Mouse (Mus musculus): ENCODE results near the gene S1pr3. TPM values are rescaled to one million over a fixed set of nuclear protein-coding genes. Genes with fewer than 3 reads are reported as not detected.
A peak's percentile ranks its signal among the peaks of the same experiment; 100 is the strongest.

Gene S1pr3
- polyA plus RNA-seq (2012; rRNA removed): 6.2 and 6.3 TPM in 2 replicates

DNA sequence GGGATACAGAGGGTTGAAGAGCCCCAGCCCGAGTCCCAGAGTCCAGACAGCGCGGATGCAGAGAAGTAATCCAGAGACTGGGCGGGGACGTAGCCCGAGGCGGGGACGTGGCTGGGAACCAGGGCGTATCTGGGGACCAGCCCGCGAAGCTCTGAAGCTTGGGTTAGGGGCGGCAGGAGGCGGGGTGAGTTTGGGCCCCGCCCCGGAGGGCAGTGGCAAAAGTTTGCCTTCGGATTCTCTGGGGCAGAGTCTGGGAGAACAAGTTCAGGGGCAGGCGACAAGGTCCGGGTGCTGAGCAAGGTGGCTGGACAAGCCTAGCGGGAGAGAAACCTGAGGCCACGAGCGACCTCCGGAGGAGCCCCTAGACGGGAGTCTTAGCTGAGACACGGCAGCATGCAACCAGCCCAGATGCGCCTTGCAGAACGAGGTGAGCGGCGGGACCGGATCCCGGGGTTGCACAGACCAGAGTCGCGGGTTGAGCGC is at the start of gene S1pr3:
Gene S1pr3, plus strand, starts transcription at position 121 of the 483 bp plus-strand sequence.
- no peak for DNase-seq (ENCODE audit: extremely low spot score in 1 of 2, low spot score in 1 of 2)

DNA sequence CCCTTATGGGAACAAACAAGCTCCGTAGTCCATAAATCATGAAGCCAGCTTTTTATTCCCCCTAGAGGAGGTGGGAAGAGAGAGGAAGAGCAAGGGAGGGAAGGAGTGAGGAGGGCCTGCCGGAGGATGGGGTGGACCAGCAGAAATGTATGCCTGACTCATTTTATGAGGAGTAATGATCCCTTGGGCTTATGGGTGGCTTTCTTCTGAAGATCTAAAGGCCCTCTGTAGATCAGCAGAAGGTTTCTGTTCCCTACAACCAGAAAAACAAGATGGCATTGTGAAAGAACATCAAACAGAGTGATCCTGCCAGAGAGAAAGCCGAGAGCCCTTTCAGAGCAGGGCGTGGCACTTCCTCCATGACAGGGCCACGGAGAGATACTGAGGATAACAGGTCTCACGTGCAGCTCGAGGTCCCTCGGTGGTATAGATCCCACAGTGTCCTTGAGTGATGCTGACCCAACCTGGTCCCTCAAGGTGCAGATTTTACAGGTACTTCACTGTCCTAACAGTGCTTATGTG is 47.9 kb upstream of the S1pr3 start:
- DNase-seq (ENCODE audit: extremely low spot score in 1 of 2, low spot score in 1 of 2): no peak

DNA sequence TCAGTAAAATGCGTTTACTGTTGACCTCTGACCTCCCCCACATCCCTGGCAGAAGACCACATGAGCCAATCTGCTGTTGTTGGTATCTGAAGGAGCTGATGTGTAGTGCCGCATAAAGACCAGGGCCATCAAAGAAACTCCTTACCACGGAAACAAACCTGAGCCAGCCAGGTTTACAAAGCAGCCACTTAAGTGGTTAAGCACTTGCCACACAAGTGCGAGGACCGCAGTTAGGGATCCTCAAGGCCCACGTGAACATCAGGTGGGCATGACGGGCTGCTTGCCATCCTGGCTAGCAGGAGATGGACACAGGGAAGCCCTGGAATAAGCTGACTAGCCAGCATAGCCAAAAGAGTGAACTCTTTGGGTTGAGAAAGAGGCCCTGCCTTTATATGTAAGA is 45.0 kb upstream of the S1pr3 start:
- DNase-seq (ENCODE audit: extremely low spot score in 1 of 2, low spot score in 1 of 2): no peak

DNA sequence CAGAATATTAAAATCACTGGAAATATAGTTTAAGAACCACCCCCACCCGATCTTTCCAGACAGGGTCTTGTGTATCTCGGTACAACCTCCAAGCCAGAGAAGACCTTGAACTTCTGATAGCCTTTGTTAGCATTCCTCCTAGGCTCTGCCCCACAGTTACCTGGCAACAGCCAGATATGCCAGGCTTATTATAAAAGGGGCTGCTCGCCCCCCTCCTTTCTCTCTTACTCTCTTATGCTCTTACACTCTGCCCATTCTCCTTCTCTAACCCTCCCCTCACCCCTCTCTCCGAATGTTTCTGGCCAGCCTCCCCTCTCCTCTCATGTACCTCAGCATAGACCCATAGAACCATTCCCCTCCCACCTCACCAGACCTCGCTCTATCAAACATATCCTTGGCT is 44.5 kb upstream of the S1pr3 start:
- DNase-seq (ENCODE audit: extremely low spot score in 1 of 2, low spot score in 1 of 2): no peak

DNA sequence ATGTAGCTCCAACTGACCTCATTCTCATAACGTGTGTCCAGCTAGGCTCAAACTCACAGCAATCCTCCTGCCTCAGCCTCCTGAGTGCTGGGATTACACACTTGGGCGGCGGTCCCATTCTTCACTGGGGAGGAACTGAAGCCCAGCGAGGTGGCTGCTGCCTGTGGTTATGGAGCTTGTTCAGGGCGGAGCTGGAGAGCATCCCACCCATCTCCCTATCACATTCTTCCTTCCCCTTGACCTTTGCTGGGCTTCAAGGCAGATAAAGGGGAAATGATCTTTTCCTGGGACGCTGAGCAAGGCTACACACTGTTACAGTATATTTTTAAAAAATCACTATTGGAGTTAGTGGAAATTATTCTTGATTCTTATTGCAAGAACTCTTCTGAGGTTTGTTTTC is 43.2 kb upstream of the S1pr3 start:
- DNase-seq (ENCODE audit: extremely low spot score in 1 of 2, low spot score in 1 of 2): no peak

DNA sequence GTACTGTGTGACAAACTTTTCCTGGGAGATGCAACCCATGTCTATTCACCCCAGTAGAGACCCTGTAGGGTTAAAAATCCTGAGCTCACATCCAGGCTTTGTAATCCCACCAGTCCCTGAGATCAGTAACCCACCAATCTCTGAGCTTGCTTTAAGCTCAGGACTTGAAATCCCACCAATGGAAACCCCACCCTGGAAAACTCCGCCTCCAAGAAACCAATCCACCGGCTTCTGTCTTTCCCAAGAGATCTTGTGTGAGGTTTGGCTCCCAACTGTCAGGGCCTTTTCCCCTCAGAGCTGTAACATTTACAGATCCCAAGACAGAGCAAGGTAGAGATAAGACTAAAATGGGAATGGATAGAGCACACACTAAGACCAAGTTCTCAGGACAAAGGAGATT is 40.1 kb upstream of the S1pr3 start:
- DNase-seq (ENCODE audit: extremely low spot score in 1 of 2, low spot score in 1 of 2): no peak

DNA sequence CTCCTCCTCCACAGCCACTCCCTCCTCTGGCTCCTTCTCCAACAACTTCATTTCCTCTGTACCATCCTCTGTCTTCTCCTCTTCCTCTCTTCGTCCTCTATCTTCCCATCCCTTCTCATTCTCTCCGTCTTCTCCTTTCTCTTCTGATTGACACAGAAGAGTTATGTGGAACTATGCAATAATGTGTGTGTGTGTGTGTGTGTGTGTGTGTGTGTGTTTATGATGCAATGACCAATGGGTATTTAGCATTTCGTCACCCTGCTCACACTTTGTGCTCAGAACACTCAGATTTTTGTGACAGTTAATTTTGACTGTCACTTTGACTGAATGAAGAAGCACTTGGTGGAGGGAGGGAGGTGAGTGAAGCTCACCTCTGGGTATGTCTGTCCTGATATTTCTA is 39.1 kb upstream of the S1pr3 start:
- no peak for DNase-seq (ENCODE audit: extremely low spot score in 1 of 2, low spot score in 1 of 2)

DNA sequence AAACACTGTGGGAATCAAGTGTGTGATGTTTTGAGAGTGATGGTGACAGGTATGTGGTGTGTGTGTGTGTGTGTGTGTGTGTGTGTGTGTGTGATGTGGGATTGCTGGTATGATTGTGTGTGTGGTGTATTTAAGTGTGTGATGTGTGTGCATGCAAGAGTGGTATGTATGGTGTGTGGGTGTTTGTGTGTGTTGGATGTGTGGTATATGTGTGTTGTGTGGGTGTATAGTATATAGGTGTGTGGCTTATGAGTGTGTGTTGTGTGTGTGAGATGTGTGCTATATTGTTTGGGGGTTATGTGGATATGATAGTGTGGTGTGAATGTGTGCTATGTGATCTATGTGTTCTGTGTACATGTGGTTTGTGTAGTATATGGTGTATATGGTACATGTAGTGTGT is 35.4 kb upstream of the S1pr3 start:
- no peak for DNase-seq (ENCODE audit: extremely low spot score in 1 of 2, low spot score in 1 of 2)

DNA sequence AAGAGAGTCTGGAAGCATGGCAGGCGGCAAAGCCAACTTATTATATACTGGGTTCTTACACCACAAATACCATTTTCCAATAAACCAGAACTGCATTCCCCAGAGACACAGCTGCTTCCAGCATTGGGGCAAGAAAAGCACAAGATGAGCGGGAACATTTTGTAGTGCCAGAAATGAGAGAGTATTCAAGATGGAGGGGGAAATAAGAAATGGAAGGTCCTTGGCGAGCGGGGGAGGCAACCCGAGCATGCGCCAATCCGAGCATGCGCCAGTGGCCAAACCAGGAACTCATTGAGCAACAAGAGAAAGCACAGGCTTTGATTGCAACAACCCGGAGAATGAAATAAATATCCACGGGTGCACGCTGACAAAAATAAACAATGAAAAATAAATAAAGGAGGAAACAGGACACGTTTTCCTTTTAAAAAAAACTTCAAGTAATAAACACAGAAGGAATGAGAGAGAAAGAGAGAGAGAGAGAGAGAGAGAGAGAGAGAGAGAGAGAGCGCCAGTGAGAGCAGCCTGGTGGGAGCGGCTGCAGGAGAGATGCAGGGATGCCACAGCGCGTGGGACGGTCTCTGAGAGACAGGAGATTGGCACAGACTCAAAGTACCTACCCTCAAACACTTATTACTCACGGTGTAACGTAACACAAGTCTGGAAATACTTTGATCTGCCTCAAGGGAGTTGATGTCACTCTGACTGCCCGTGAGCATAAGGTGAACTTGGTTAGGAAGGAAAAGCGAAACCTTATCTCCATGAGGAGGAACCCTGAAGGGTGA is 34.2 kb upstream of the S1pr3 start:
- DNase-seq (ENCODE audit: extremely low spot score in 1 of 2, low spot score in 1 of 2): peak in 1 of 2 experiments; percentile 40

DNA sequence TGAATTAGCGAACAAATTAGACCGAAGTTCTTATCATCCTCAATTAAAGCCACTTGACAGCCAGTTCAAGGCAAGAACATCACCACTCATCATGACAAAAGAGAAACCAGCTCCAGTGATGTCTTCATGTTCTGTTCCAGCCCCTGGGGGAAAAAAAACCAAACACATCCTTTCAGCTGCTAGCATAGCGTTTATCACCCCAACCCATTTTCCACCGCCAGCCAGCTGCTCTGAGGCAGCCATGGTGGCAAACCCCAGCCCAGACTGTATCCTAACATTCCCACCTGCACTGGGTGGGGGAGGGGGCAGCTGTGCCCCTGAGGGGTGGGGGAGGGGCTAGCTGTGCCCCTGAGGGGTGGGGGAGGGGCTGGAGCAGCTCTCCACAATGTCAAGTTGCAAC is 30.3 kb upstream of the S1pr3 start:
- no peak for DNase-seq (ENCODE audit: extremely low spot score in 1 of 2, low spot score in 1 of 2)

DNA sequence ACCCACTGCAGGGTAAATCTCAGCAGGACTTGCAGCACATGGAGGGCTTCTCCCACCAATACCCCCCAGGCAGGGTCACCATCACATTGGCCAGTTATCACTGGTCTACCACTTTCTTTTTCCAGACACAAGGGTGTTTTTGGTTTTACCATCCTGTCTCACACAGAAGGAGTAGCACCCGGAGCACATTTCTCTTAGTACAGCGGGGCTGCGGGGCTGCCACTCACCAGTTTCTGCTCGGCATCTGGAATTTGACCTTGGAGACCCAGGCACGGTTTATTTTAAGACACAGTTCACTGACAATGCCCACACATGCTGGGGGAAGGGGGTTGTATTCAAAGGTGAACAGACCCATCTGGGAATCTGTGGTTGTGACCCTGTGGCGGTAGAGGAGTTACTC is 28.8 kb upstream of the S1pr3 start:
- DNase-seq (ENCODE audit: extremely low spot score in 1 of 2, low spot score in 1 of 2): no peak

DNA sequence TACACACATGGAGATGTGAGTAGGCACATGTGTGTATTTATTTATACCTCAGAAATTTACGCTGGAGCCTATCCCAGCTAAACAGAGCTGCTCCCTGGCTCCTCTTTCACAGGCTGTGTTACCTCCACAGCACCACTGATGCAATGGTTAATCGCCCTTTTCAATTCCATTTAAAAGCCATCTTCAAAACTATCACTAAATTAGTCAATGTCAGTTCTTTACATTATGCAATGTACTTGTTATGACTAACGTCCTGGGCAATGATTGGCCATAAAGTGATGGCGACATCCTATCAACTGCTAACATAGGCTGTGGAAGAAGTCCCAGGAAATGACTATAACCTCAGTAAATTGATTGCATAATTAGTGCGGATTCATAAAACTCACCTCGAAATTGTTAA is 26.9 kb upstream of the S1pr3 start:
- DNase-seq (ENCODE audit: extremely low spot score in 1 of 2, low spot score in 1 of 2): no peak

DNA sequence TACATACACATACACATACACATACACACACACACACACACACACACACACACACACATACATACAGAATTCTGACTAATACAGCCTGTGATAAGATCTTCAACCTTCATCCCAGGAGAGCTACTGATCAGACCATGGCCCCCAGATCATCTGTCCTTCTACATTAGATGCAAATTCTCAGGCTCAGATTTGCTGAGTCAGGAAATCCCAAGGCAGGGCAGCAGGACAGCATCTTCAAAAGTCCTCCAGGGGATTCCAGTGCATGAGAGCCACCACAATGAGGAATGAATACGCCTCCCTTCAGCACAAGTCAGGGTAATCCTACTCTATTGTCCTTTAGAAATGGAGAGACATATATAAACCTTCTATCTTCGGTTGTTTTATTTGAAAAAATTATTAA is 23.5 kb upstream of the S1pr3 start:
- no peak for DNase-seq (ENCODE audit: extremely low spot score in 1 of 2, low spot score in 1 of 2)

DNA sequence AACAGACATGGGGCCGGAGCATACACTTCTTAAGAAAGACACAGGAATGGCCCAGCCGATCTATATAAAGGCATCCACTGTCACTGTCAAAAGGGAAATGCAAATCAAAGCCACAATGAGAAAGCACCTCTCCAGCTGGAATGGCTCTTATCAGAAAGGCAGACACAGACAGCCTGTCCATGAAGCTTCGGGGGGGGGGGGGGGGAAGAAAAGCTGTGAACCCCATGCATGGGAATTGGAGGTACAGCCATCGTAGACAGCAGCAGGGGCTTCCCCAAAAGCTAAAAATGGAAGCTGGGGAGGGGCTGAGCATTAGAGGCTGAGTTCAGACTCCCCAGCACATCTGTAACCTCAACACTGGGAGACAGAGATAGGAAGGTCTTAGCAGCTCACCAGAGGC is 20.5 kb upstream of the S1pr3 start:
- no peak for DNase-seq (ENCODE audit: extremely low spot score in 1 of 2, low spot score in 1 of 2)

DNA sequence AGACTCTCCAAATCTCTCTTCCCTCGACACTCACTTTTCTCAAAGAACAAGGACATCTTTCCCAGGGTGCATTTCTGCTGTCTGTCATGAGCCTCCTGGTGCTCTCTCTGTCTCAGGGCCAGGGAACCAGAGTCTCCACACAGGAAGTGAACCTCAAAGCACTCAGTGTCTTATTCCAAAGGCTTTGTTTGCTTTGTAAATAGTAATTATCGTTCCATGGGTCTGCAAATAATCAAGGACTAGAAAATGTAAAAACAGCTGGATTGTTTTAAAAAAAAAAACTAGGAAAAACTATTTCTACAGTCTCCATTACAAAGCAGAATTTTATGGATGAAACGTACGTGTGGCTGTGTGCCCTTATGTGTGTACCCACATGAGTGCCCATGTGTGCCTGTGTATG is 18.0 kb upstream of the S1pr3 start:
- DNase-seq (ENCODE audit: extremely low spot score in 1 of 2, low spot score in 1 of 2): no peak

DNA sequence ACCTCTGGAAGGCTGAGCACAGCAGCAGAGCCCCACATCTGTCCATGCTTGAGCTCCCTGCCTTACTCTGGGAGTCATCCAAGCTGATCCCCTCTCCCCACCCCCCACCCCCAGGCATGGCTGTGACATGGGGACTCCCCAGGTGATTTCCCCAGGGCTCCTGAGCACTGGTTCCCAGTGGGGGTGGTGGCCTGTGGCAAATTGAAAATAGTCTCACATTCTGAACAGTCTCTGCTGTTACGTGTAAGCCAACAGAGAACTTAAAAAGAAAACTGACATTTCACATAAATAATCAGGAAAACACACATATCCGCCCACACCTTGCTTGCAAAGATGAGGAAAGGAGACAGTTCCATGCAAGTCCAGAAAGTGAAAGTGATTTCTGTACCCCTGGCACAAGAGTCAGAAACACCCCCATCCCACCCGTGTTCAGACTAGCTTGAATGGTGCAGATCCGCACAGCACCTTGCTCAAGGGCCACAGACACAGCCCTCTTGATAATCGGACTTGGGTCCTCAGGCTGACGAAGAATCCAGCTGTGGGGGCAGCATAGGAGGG is 17.0 kb upstream of the S1pr3 start:
- DNase-seq (ENCODE audit: extremely low spot score in 1 of 2, low spot score in 1 of 2): no peak

DNA sequence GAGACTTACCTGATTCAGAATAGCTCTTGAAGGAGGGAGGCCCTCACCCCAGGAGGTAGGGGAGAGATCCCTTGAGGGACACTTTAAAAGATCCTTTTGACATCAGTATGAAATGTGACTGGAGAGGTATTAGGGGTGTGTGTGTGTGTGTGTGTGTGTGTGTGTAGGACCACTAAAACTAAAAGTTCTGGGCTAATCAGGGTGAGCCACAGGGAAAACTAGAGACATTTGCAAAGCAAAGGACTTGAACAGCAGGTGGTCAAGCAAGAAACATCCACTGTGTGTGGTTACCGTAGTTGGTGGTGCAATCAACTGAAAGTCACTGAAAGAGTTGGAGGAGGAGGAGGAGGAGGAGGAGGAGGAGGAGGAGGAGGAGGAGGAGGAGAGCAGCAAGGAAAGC is 16.2 kb upstream of the S1pr3 start:
- DNase-seq (ENCODE audit: extremely low spot score in 1 of 2, low spot score in 1 of 2): no peak

DNA sequence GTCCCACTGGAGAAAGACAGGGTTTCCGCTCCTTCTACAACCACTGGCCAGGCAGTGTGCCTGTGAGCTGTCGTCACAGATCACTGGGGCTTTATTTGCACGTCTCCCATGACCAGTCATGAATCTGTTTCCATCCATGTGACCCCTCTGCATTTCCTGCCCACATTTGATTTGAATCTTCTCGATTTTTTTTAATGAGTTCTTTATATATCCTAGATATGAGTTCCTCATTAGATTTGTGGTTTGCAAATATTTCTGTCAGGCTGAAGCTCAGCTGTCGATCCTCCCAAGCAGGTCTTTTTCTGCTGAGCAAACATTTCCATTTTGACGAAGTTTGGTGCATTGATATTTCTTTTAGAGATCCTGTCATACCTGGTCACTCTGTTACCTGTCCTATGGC is 10.6 kb upstream of the S1pr3 start:
- DNase-seq (ENCODE audit: extremely low spot score in 1 of 2, low spot score in 1 of 2): no peak

DNA sequence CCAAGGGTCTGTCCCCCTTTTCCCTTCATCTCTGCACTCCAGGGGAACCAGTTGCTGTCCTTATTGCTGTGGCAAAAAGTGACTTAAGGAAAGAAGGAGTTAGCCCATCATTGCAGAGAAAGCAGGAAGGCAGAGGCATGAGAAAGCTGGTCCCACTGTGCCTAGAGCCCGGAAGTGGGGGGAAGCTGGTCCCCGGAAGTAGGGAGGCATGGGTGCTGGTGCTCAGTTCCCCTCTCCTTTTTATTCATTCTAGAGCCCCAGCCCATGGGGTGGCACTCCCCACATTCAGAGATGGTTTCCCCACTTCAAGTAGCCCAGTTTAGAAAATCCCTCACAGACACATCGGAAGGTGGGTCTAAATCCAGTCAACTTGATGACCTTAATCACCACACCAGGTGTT is 8.9 kb upstream of the S1pr3 start:
- no peak for DNase-seq (ENCODE audit: extremely low spot score in 1 of 2, low spot score in 1 of 2)

DNA sequence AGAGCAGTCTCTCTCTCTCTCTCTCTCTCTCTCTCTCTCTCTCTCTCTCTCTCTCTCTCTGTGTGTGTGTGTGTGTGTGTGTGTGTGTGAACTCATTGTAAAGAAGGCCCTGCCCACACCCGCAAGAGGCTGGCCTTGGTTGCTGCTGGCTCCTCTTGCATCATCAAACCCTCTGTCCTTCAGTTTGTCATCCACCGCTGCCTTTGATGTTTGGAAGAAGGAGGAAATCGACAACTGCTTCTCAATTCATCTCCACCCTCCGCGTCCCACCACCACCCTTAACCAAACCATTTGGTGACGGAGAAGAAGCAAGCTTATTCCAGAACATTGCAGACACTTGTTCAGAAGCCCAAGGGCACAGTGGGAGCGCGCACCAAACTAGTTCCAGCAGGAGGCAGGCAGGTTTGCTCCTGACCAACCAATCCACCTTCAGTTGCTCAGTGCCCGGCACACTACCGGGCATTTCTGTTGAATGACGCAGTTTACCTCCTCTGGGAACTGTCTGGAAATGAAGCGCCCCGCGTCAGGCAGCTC is 8.2 kb upstream of the S1pr3 start:
- DNase-seq (ENCODE audit: extremely low spot score in 1 of 2, low spot score in 1 of 2): peak in 1 of 2 experiments; percentile 42

DNA sequence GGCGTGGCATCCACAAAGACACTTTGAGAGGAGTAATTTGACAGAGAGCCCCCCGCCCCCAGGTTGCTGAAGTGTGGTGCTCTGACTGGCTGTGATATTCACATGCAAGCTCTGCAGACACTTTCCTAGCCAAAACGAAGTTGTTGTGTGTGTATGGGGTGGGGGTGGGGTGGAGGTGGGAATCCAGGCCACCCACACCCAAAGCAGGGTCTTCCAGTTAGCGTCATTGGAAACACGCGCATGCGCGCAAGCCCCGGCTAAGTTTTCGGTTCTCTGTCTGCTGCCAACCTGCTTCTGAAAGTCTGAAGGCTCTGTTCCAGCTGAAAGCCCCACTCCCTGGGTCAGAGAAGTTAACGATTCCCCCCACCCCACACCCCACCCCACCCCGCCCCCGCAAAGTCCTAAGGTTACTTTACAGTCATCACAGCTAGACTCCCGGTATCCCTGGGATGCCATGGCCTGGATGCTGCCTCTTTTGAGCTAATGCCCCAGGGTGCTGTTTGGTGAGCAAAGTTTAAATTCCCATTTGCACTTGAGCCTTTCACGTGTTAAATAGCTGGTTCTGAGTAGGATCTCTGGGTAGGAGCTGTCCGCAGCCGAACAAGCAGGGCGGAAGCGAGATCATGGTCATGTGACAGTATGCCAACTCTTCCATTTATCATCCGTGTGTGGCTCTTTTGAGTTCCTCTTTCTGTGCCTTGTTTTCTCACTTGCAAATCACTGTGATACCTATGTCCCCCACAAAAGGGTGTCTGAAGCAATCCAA is 7.5 kb upstream of the S1pr3 start:
- peak in 1 of 2 experiments; percentile 53 for DNase-seq (ENCODE audit: extremely low spot score in 1 of 2, low spot score in 1 of 2)
